Mouse (Mus musculus): ENCODE measurements around the gene Tmem52.

Tmem52 gene

DNA sequence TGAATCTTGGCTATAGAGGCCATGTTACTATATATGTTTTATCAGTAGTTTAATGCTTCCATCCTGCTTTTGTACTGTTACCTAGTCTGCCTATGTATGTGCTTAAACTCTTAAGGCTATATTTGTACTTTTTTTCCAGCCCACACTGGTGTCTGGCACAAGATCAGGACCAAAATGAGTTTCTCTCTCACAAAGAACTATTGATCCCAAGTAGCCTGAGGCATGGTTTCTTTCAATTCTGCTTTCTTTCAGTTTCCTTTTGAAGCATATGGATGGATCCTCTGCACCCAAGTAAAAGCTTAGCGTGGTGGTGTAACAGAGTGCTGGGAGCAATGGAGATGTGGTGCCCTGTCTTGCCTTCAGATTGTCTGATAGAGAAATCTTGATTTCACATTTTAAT lies 42.1 kb downstream of the Tmem52 start:
- DNase-seq (ENCODE audit: low spot score): no peak

DNA sequence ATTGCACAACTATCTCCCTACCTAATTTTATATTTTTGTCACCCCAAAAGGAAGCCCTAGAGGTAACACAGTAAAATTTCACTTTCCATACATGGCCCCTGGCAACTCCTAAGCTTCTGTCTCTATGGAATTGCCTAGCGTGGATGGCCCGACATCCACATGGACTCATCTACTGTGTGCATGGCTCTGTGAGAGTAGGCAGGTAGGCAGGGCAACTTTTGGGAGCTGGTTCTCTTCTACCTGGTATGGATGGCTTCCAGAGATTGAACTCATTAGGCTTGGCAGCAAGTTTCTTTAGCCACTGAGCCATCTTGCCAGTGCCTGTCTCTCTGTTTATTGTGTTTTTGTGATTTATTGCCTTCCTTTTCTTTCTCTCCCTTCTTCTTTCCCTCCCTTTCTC lies 45.9 kb downstream of the Tmem52 start:
- DNase-seq (ENCODE audit: low spot score): no peak

DNA sequence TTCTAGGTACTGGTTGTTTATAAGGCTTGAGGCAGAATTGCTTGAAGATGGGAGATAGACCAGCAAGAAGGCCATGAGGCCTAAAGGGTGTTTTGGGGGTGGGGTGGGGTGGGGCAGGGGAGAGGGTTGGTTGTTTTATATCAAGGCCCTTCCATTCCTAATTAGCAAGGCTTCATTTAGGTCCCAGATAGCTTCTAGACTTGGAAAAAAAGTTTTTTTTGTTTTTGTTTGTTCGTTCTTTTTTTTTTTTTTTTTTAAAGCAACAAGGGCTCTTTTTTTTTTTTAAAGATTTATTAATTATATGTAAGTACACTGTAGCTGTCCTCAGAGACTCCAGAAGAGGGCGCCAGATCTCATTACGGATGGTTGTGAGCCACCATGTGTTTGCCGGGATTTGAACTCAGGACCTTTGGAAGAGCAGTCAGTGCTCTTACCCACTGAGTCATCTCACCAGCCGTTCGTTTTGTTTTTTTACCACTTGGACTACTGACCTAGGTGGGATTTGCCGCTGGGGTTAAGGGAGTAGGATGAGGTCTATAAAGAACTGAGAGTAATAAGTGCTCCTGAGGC lies 49.1 kb downstream of the Tmem52 start:
- no peak for DNase-seq (ENCODE audit: low spot score)

All from adipocyte (in vitro differentiated cells).